Mouse (Mus musculus) bone marrow, adult 2 months (tissue): Measurements from ENCODE around the gene Psme4.

Experiments used
- CTCF ChIP-seq: fragments of 200-500 bp; IDR thresholded peaks from 2 replicates; pipeline ENCODE4 v1.5.1; 2011; ENCODE audit warnings: low read length, control low read depth; ENCODE audit not compliant: control insufficient read depth, insufficient read depth
- POLR2A ChIP-seq: fragments of 200-500 bp; IDR thresholded peaks from 2 replicates; pipeline ENCODE4 v1.6.1; 2011; ENCODE audit warnings: low read depth, mild to moderate bottlenecking, control low read depth, low read length, borderline replicate concordance; ENCODE audit not compliant: control insufficient read depth

DNA sequence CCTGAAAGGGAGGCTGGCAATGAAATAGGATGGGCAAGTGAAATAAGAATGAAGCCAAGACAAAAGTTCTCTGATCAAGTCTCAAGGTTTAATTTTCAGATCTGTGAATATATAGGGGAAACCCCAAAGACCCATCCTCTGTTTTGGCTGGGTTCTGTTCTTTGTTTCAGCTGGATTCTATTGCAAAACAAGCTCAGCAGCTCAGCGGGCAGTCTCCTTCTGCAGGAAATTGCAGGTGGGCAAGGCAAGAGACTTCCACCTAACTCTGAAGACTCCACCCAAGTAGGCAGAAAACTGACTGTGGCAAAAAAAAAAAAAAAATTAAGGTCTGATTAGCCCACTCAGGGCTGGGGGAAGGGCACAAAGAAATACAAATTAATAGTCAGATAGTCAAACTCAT is 9.6 kb upstream of the Psme4 start:
- TF ChIP-seq CTCF (no peak), POLR2A (no peak)
